Comparison of ENCODE assay signal across 20 mouse cellular contexts in genomic region chr3:85469711-85470110, GRCm38 (mm10).
DNase-seq lines count a peak whose midpoint lies in the region; ATAC-seq and TF ChIP-seq lines count a peak whose summit lies in the region.
"Had no signal": no experiment of that assay in that cellular context is flagged by ENCODE, and none has a peak within 500 bp of the region (broad histone marks: within the 10 kb centered on the region; RNA-seq: fewer than 3 reads in every experiment).

No protein-coding gene starts in this region.

- no peak for ATAC-seq in megakaryocyte, adult 5-6 weeks (ENCODE audit: poor library complexity, severe bottlenecking)
- ATAC-seq: forebrain, postnatal 0 days; intestine, embryonic 16.5 days had no signal

- H3K27ac ChIP-seq in kidney, adult 2 months (ENCODE audit: insufficient read depth, low read depth, low read length) = no peak overlapping the region
- H3K27ac ChIP-seq: forebrain, embryonic 10.5 days; hindbrain, embryonic 15.5 days; limb, embryonic 15.5 days; liver, embryonic 15.5 days; macrophage had no signal

- no peaks in the 10 kb centered on the region for H3K36me3 ChIP-seq in kidney, adult 2 months (ENCODE audit: control insufficient read depth, insufficient read depth, low read length)
- H3K36me3 ChIP-seq: forebrain, embryonic 10.5 days; hindbrain, embryonic 15.5 days; limb, embryonic 15.5 days; liver, embryonic 15.5 days had no signal

- H3K4me3 ChIP-seq in kidney, adult 2 months (ENCODE audit: insufficient read depth, low read depth, low read length) = no peak overlapping the region
- H3K4me3 ChIP-seq: forebrain, embryonic 10.5 days; hindbrain, embryonic 15.5 days; limb, embryonic 15.5 days; liver, embryonic 15.5 days had no signal

- no peaks in the 10 kb centered on the region for H3K27me3 ChIP-seq in kidney, adult 2 months (replicated peaks; ENCODE audit: control insufficient read depth, insufficient read depth, low read length)
- H3K27me3 ChIP-seq: hindbrain, embryonic 15.5 days; limb, embryonic 15.5 days; liver, embryonic 15.5 days had no signal

- H3K4me1 ChIP-seq in kidney, adult 2 months (ENCODE audit: control insufficient read depth, insufficient read depth, low read length) = no peaks in the 10 kb centered on the region
- H3K4me1 ChIP-seq: forebrain, embryonic 10.5 days; hindbrain, embryonic 15.5 days; limb, embryonic 15.5 days; liver, embryonic 15.5 days had no signal

- WGBS in kidney, adult 2 months = 60% methylated on average over 6 of the region's 6 CpGs

- DNase-seq in kidney, adult 9 months = peak; percentile 14
- DNase-seq in kidney, adult 2 months = no peak
- DNase-seq in 3134 (ENCODE audit: extremely low read depth, insufficient read length, low spot score) = peak; percentile 26
- DNase-seq in 3T3-L1 (ENCODE audit: low read depth, low spot score) = peak; percentile 60
- peak; percentile 46 for DNase-seq in adrenal gland, adult 8-10 months
- DNase-seq in spleen, postnatal 10 days (ENCODE audit: low spot score in 2 of 2) = no peak
- DNase-seq: cerebellum, adult 11 months; embryo, embryonic 11 days; forebrain, postnatal 0 days; heart, postnatal 36 days; layer of hippocampus, postnatal 36 days; right cerebral cortex, adult 18-20 months; thymus, postnatal 25 days had no signal

- no peak for TF ChIP-seq POLR2A in kidney, adult 2 months (IDR thresholded peaks at IDR 0.05; ENCODE audit: low read depth, low read length)

- TF ChIP-seq CTCF in kidney, adult 2 months (conservative IDR thresholded peaks at IDR 0.05; ENCODE audit: insufficient read depth, insufficient read length, low read depth, low read length) = no peak

Comparison
In these comparisons a context has a peak if more than half of its experiments do, and no peak if none do; other contexts are left out.
1. DNase-seq: peak in kidney, adult 9 months (single experiment), 3134 (single experiment), 3T3-L1 (single experiment) and adrenal gland, adult 8-10 months (single experiment); none in kidney, adult 2 months (single experiment) and spleen, postnatal 10 days (0 of 2).